21 mouse cellular contexts compared by ENCODE assay signal in genomic region chr10:8259716-8260115, GRCm38 (mm10).
DNase-seq lines count a peak whose midpoint lies in the region; ATAC-seq lines count a peak whose summit lies in the region.
"Had no signal": no experiment of that assay in that cellular context is flagged by ENCODE, and none has a peak within 500 bp of the region (broad histone marks: within the 10 kb centered on the region; RNA-seq: fewer than 3 reads in every experiment).

No protein-coding gene starts in this region.

- H3K27ac ChIP-seq in lung, embryonic 16.5 days (ENCODE audit: low read length) = no peak overlapping the region
- peak overlapping the region; percentile 65 for H3K27ac ChIP-seq in limb, embryonic 13.5 days
- H3K27ac ChIP-seq in midbrain, embryonic 13.5 days = no peak overlapping the region
- H3K27ac ChIP-seq: embryonic facial prominence, embryonic 13.5 days; forebrain, embryonic 13.5 days; heart, embryonic 13.5 days; hindbrain, embryonic 10.5 days; intestine, embryonic 15.5 days; macrophage; midbrain, embryonic 15.5 days; neural tube, embryonic 12.5 days had no signal

- no peak overlapping the region for H3K4me2 ChIP-seq in lung, embryonic 16.5 days (ENCODE audit: low read depth, low read length)
- H3K4me2 ChIP-seq in limb, embryonic 13.5 days (replicated peaks) = no peak overlapping the region
- H3K4me2 ChIP-seq in midbrain, embryonic 13.5 days (replicated peaks) = no peak overlapping the region
- H3K4me2 ChIP-seq: embryonic facial prominence, embryonic 13.5 days; forebrain, embryonic 13.5 days; heart, embryonic 13.5 days; intestine, embryonic 15.5 days; midbrain, embryonic 15.5 days; neural tube, embryonic 12.5 days had no signal

- 32% methylated on average over 4 of the region's 4 CpGs for WGBS in lung, embryonic 16.5 days
- 10% methylated on average over 4 of the region's 4 CpGs for WGBS in limb, embryonic 13.5 days
- 62% methylated on average over 4 of the region's 4 CpGs for WGBS in midbrain, embryonic 13.5 days

- H3K9me3 ChIP-seq in lung, embryonic 16.5 days (ENCODE audit: control insufficient read depth, low read length) = no peaks in the 10 kb centered on the region
- no peaks in the 10 kb centered on the region for H3K9me3 ChIP-seq in limb, embryonic 13.5 days
- H3K9me3 ChIP-seq in midbrain, embryonic 13.5 days = no peaks in the 10 kb centered on the region
- H3K9me3 ChIP-seq: embryonic facial prominence, embryonic 13.5 days; forebrain, embryonic 13.5 days; heart, embryonic 13.5 days; hindbrain, embryonic 10.5 days; intestine, embryonic 15.5 days; midbrain, embryonic 15.5 days; neural tube, embryonic 12.5 days had no signal

- intact Hi-C loops in left cerebral cortex, postnatal 25 days (cut with DNase I) = no loop called here

- DNase-seq in lung, postnatal 14 days = no peak
- peak; percentile 47 for DNase-seq in embryo, embryonic 11 days
- DNase-seq in kidney, adult 8-10 months = peak; percentile 5 to 49
- no peak for DNase-seq in adrenal gland, adult 2 months
- no peak for DNase-seq in left cerebral cortex, postnatal 25 days (ENCODE audit: low spot score in 2 of 2)
- DNase-seq: cerebellum, adult 9-11 months; gastrocnemius, postnatal 36 days; liver; thymus, postnatal 36 days had no signal

- H3K9ac ChIP-seq in lung, embryonic 16.5 days (ENCODE audit: low read length) = no peak overlapping the region
- H3K9ac ChIP-seq in limb, embryonic 13.5 days = no peak overlapping the region
- H3K9ac ChIP-seq in midbrain, embryonic 13.5 days (replicated peaks) = no peak overlapping the region
- H3K9ac ChIP-seq: embryonic facial prominence, embryonic 13.5 days; forebrain, embryonic 13.5 days; heart, embryonic 13.5 days; intestine, embryonic 15.5 days; midbrain, embryonic 15.5 days; neural tube, embryonic 12.5 days had no signal

- H3K36me3 ChIP-seq in lung, embryonic 16.5 days (ENCODE audit: control insufficient read depth, insufficient read depth, low read length) = no peaks in the 10 kb centered on the region
- no peaks in the 10 kb centered on the region for H3K36me3 ChIP-seq in limb, embryonic 13.5 days
- no peaks in the 10 kb centered on the region for H3K36me3 ChIP-seq in midbrain, embryonic 13.5 days
- H3K36me3 ChIP-seq: embryonic facial prominence, embryonic 13.5 days; heart, embryonic 13.5 days; hindbrain, embryonic 10.5 days; intestine, embryonic 15.5 days; midbrain, embryonic 15.5 days; neural tube, embryonic 12.5 days had no signal

- H3K4me3 ChIP-seq in lung, embryonic 16.5 days (ENCODE audit: low read length) = no peak overlapping the region
- no peak overlapping the region for H3K4me3 ChIP-seq in limb, embryonic 13.5 days
- H3K4me3 ChIP-seq in midbrain, embryonic 13.5 days (replicated peaks) = no peak overlapping the region
- H3K4me3 ChIP-seq: embryonic facial prominence, embryonic 13.5 days; forebrain, embryonic 13.5 days; heart, embryonic 13.5 days; hindbrain, embryonic 10.5 days; intestine, embryonic 15.5 days; midbrain, embryonic 15.5 days; neural tube, embryonic 12.5 days had no signal

- H3K4me1 ChIP-seq in lung, embryonic 16.5 days (replicated peaks; ENCODE audit: control insufficient read depth, insufficient read depth, low read length) = no peaks in the 10 kb centered on the region
- H3K4me1 ChIP-seq in limb, embryonic 13.5 days = peaks cover 40% of the 10 kb centered on the region
- H3K4me1 ChIP-seq in midbrain, embryonic 13.5 days (replicated peaks) = no peaks in the 10 kb centered on the region
- H3K4me1 ChIP-seq: embryonic facial prominence, embryonic 13.5 days; forebrain, embryonic 13.5 days; hindbrain, embryonic 10.5 days; intestine, embryonic 15.5 days; midbrain, embryonic 15.5 days had no signal

- ATAC-seq in lung, embryonic 16.5 days (ENCODE audit: low read depth) = peak; percentile 65; the same call in 1 of the 2 replicates
- ATAC-seq in limb, embryonic 13.5 days (ENCODE audit: low FRiP score, low read depth) = peak; percentile 68; the same call in 1 of the 2 replicates
- no peak for ATAC-seq in midbrain, embryonic 13.5 days
- ATAC-seq: CD4-positive, CD25-positive, alpha-beta regulatory T cell, adult 4 months; forebrain, embryonic 13.5 days; intestine, embryonic 15.5 days; midbrain, embryonic 15.5 days had no signal

- no peaks in the 10 kb centered on the region for H3K27me3 ChIP-seq in lung, embryonic 16.5 days (ENCODE audit: control insufficient read depth, insufficient read depth, low read depth, low read length)
- no peaks in the 10 kb centered on the region for H3K27me3 ChIP-seq in limb, embryonic 13.5 days
- no peaks in the 10 kb centered on the region for H3K27me3 ChIP-seq in midbrain, embryonic 13.5 days
- H3K27me3 ChIP-seq: embryonic facial prominence, embryonic 13.5 days; forebrain, embryonic 13.5 days; heart, embryonic 13.5 days; intestine, embryonic 15.5 days; midbrain, embryonic 15.5 days; neural tube, embryonic 12.5 days had no signal

Comparison
In these comparisons a context has a peak if more than half of its experiments do, and no peak if none do; other contexts are left out.
1. DNase-seq: peak in embryo, embryonic 11 days (single experiment) and kidney, adult 8-10 months (2 of 2); none in lung, postnatal 14 days (single experiment), adrenal gland, adult 2 months (single experiment) and left cerebral cortex, postnatal 25 days (0 of 2).